Mouse (Mus musculus): ENCODE measurements around the gene Arpc5. TPM values are rescaled to one million over a fixed set of nuclear protein-coding genes. Genes with fewer than 3 reads are reported as not detected.
"Not testable (repeated sequence)": the region's sequence is repeated elsewhere in the genome, so short reads cannot be mapped to it uniquely, and the experiment has no call there.

Arpc5 gene
- polyA plus RNA-seq, 1 experiment: 187 TPM

DNA sequence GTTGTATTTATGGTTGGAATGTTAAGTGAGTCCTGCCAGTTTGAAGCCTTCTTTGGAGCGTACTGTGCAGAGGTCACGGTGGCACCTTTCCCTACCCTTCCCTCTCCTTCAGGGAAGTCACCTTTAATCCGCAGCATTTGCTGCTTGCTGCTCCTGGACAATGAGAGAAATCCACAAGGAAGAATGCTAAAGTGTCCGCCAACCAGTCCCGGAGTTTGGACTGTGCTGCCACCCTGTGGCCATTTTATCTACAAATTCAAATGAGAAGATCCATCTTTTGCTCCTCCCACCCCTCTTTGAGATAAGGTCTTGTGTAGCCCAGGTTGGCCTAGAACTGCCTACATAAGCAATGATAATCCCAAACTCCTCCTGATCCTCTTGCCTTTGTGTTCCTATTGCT is 19.9 kb upstream of the Arpc5 start:
- no peak for TF ChIP-seq POLR2A (IDR thresholded peaks at IDR 0.05; ENCODE audit: borderline replicate concordance, extremely low read depth, insufficient read depth, insufficient read length, poor library complexity, severe bottlenecking)
- TF ChIP-seq CTCF (IDR thresholded peaks at IDR 0.05; ENCODE audit: borderline replicate concordance, extremely low read depth, insufficient read depth, insufficient read length): peak; percentile 77
- DNase-seq (ENCODE audit: low read depth): peak; percentile 93

DNA sequence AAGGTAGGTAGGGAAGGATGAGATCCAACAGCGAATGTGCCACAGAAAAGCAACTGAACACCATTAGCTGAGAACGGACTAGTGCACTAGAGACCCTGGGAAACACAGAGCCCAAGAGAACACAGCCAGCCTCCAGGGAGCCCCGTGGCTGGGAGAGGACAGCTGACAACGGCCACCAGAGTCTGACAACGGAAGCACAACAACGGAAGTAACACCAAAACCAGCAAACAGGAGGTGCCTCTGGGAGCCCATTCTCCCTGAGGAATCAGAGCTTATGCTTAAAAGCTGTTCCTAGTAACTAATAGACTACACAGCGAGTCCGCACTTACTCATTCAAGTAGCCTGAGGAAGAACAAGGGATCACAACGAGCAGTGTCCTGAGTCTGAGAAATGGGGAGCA is 17.1 kb upstream of the Arpc5 start:
- DNase-seq (ENCODE audit: low read depth): no peak
- TF ChIP-seq POLR2A (IDR thresholded peaks at IDR 0.05; ENCODE audit: borderline replicate concordance, extremely low read depth, insufficient read depth, insufficient read length, poor library complexity, severe bottlenecking): no peak
- no peak for TF ChIP-seq CTCF (IDR thresholded peaks at IDR 0.05; ENCODE audit: borderline replicate concordance, extremely low read depth, insufficient read depth, insufficient read length)

DNA sequence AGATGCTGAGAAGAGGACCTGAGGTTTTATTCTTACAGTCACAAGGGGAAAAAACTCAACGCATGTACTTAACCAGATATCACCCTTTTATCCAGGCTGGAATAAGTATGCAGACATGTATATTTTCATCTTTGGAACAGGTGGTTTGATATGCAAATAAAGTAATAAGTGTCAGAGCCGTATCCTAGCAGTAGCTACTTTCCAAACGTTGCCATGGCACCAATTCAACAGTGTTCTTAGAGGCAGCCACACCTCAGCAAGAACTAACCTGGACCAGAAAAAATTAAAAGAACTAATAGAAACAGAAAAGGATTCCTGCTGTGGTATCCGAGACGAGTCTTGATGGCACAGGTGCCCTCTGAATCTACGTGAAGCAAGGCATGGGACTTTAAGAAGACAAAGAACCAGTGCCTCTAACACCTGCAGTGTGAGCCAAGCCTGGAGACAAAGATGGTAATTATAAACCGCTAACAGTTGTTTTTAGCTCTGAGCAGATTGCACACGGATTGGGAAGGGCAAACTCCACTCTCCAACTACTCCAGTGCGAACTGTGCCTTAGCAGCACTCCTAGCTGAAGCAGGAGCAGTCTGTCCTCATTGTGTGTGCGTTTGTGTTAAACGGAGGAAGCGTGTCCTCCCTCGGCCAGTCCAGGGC is 15.9 kb upstream of the Arpc5 start, which contains the start of gene Apobec4:
TSS of gene Apobec4 (plus strand) at position 240 of the 654 bp plus-strand sequence.
- DNase-seq (ENCODE audit: low read depth): peak; percentile 74
- TF ChIP-seq POLR2A (IDR thresholded peaks at IDR 0.05; ENCODE audit: borderline replicate concordance, extremely low read depth, insufficient read depth, insufficient read length, poor library complexity, severe bottlenecking): no peak
- no peak for TF ChIP-seq CTCF (IDR thresholded peaks at IDR 0.05; ENCODE audit: borderline replicate concordance, extremely low read depth, insufficient read depth, insufficient read length)

DNA sequence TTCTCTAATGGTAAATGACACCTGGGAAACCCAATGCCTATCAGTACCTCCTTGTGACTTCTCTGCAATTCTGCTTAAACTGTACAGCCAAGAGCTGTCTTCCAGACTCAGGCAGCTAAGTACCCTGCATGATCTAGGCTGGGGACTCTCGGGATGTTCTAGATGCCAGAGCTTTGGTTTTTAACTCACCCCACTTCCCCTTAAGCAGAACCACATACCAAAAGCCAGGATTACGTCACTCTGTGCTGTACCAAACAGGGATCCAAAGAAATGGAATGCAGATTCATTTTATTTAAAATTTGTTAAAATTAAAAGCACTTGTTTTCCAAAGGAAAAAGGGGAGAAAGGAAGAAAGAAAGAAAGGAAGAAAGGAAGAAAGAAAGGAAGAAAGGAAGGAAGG is 4.6 kb upstream of the Arpc5 start:
- TF ChIP-seq POLR2A (IDR thresholded peaks at IDR 0.05; ENCODE audit: borderline replicate concordance, extremely low read depth, insufficient read depth, insufficient read length, poor library complexity, severe bottlenecking) (no peak), CTCF (IDR thresholded peaks at IDR 0.05; ENCODE audit: borderline replicate concordance, extremely low read depth, insufficient read depth, insufficient read length) (no peak)
- DNase-seq (ENCODE audit: low read depth): no peak

DNA sequence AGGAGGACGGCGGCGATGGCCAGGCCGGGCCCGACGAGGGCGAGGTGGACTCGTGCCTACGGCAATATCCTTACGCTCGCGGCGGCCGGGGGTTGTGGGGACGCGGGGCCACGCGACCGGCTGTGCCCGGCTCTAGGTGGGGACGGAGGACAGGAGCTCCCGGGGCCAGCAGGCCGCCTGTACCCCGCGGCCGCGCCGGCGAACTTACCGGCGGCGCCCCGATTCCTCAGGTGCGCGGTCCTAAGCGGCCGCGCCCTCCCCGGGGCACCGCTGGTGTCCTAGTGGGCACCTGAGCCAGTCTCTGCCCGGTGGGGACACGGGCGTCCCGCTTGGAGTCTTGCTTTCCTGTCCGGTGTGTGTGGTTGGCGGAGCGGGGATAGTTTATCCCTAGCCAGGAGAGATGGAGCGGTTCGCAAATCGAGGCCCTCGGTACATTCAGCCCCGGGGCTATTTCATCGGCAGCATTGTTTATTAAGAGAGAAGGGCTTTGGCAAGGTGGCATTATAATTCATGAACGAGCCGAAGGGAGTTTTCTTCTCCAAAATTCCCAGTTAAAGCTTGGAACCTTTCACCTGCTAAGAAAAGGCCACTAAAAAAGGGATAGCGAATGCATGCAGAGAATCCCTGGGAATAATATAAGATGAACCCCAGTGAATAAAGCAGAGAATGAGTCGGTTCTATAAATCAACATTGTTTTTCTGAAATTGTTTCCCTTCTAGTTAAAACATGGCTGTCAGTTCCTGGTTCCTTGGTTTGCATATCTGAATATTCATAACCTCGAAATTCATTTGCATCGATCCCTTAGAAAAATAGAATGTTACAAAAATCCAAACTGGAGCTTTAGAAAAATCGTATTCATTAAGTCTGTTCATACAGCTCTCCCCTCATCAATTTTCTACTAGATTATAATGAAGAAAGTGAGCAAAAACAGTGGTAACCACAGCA is 734 bp downstream of the Arpc5 start:
- DNase-seq (ENCODE audit: low read depth): peak; percentile 58
- TF ChIP-seq CTCF (IDR thresholded peaks at IDR 0.05; ENCODE audit: borderline replicate concordance, extremely low read depth, insufficient read depth, insufficient read length) (no peak), POLR2A (IDR thresholded peaks at IDR 0.05; ENCODE audit: borderline replicate concordance, extremely low read depth, insufficient read depth, insufficient read length, poor library complexity, severe bottlenecking) (no peak)

DNA sequence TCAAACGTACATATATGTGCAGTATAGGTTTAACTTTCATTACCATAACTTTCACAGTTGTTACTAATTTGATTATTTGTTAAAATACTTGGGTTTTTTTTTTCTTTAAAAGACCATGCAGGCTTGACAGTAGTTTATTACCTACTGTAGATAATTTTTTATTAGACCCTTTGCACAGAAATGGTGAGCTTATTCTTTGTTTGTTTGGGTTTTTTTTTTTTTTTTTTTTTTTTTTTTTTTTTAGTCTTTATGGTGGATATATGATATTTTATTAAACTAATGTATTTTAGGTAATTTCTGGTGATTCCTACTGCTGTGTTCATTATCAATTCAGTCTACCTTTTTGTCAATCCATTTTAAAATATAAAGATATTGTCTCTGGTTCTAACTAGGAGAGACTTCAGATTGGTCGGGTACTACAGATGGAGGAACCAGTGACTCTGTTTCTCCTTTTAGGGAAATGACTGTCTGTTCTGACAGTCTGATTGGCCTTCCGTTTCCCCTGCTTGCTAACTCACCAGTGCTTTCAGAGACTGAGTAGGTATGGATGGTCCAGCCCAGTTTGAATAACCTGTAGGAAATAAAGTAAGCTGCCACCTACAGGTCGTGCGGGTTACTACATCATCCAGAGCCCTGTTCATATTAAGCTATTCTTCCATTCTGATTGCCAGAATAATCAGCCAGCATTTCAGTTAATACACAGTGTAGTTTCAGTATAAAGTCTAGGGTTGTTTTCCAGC is 1.6 kb downstream of the Arpc5 start:
- TF ChIP-seq CTCF (IDR thresholded peaks at IDR 0.05; ENCODE audit: borderline replicate concordance, extremely low read depth, insufficient read depth, insufficient read length) (peak; percentile 66; the same call in 1 of the 2 replicates), POLR2A (IDR thresholded peaks at IDR 0.05; ENCODE audit: borderline replicate concordance, extremely low read depth, insufficient read depth, insufficient read length, poor library complexity, severe bottlenecking) (no peak)
- DNase-seq (ENCODE audit: low read depth): peak; percentile 94

DNA sequence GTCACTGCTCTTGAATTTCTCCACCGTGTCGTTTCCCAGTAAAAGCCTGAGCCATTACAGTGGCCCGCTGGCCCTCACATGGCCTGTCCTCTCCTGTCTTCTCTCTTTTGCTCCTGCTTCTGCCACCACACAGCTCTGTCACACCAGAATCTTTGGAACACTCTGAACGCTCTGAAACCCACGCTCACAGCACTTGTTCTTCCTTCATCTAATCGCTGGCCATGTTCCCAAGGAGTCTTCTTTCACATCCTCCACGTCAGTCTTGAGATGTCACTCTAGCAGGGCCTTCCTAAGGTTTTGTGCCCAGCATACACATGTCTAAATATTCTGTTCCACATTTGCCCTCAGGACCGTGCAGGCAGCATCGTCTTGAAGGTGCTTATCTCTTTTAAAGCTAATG is 4.7 kb downstream of the Arpc5 start:
- TF ChIP-seq POLR2A (IDR thresholded peaks at IDR 0.05; ENCODE audit: borderline replicate concordance, extremely low read depth, insufficient read depth, insufficient read length, poor library complexity, severe bottlenecking): no peak
- DNase-seq (ENCODE audit: low read depth): no peak

DNA sequence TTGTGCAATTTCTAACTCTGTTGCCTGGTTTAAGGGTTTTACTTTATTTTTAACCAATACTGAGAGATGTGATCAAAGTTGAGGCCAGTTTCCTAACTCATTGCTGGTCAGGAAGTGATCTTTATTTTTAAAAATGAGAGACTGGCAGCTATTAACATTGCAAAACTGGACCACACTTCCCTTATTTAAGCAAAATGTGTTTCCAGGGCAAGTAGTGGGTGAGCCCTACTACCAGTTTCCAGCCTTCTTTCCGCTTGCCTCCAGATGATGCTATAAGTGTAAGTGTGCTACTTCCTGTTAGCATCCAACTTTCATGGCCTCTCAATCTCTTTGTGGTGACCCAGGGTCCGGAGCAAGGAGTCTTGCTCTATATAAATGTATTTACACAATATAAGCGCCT is 8.3 kb downstream of the Arpc5 start:
- DNase-seq (ENCODE audit: low read depth): not testable (repeated sequence)

DNA sequence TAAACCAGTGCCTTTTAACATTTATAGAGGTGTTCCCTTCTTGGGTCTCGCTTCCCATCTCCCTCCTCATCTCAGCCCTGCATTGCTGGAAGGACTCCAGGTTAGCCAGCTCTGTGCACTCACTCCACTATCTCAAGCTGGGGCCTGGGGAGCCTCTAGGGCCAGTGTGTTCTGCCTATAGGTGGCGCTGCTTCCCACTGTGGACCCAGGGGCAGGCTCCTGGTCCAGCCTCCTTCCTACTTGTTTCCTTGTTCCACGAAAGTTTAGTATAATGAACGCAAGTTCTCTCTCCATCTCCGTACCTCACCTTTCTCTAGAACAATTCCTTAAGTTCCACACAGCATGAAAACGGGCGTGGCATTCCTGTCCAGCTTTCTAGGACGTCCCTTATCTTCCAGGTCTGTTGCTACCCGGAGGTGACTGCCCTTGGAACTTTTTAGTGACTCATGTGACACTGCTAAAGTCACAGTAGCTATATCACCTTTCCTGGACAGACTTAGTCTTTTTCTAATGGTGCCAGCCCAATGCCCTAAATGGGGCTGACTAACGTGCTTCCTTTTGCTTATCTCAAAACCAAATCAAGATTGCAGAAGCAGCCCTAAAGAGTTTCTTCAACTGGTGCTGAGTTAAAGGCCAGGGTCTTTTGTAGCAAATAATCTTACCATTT is 12.9 kb downstream of the Arpc5 start:
- TF ChIP-seq POLR2A (IDR thresholded peaks at IDR 0.05; ENCODE audit: borderline replicate concordance, extremely low read depth, insufficient read depth, insufficient read length, poor library complexity, severe bottlenecking): no peak
- peak; percentile 68 for TF ChIP-seq CTCF (IDR thresholded peaks at IDR 0.05; ENCODE audit: borderline replicate concordance, extremely low read depth, insufficient read depth, insufficient read length)
- peak; percentile 59 for DNase-seq (ENCODE audit: low read depth)

DNA sequence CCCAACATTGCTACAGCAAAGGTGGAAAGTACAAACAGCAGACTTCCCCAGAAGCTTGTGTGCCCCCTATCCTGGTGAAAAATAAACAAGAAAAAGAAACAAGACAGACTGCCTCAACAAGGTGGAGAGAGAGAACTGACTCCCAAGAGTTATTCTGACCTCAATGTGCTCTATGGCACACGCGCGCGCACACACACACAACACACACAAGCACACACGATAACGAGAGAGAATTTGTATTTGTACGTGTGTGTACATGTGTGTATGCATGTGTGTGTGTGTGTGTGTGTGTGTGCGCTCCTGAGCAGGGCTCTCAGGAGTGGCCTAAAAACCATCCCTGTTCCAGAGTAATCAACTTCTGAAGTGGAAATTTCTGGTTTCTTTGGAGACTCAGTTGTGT is 18.3 kb downstream of the Arpc5 start:
- no peak for TF ChIP-seq CTCF (IDR thresholded peaks at IDR 0.05; ENCODE audit: borderline replicate concordance, extremely low read depth, insufficient read depth, insufficient read length)
- TF ChIP-seq POLR2A (IDR thresholded peaks at IDR 0.05; ENCODE audit: borderline replicate concordance, extremely low read depth, insufficient read depth, insufficient read length, poor library complexity, severe bottlenecking): no peak
- no peak for DNase-seq (ENCODE audit: low read depth)

DNA sequence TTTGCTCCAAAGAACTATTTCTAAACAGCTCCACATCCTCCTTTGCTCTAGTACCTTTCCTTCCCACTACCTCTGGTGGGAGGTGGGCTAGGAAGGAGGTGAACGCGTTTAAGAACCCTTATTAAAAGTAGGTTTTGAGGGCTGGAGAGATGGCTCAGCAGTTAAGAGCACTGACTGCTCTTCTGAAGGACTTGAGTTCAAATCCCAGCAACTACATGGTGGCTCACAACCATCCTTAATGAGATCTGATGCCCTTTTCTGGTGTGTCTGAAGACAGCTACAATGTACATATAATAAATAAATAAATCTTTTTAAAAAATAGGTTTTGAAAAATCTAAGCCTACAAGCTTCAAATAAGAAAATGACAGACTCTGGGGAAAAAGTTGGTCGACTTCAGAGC is 19.1 kb downstream of the Arpc5 start:
- DNase-seq (ENCODE audit: low read depth): not testable (repeated sequence)

Measured in brain, embryonic 14.5 days (tissue).